Mouse (Mus musculus) left cerebral cortex, postnatal 25 days (tissue): ENCODE measurements around the gene Sipa1l1. TPM values are rescaled to one million over a fixed set of nuclear protein-coding genes. Genes with fewer than 3 reads are reported as not detected.

Experiments used
- DNase-seq, 2 experiments: peaks; one replicate each; pipeline ENCODE4 v3.0.0; 2022; ENCODE audit warnings: low spot score in 2 of 2, mixed read lengths in 1 of 2
- intact Hi-C: fragments of 180-260 bp; cut with DNase I; formaldehyde crosslinking; loops from one replicate; pipeline ENCODE4 v1.15.1; 2025
- total RNA-seq, 2 experiments: library from RNA; stranded (reverse); gene quantifications; 2 replicates each; pipeline ENCODE4 v1.2.3; 2021

Sipa1l1 gene
- total RNA-seq, 2 experiments from 2014 or later, result 258 to 266 TPM

- no peak for DNase-seq
- intact Hi-C loops, result no loop called here
These were observed 186.5 kb downstream of the Sipa1l1 start for GRCm38 (mm10) chr12:82355419-82356149.

- intact Hi-C loops, result no loop called here
- no peak for DNase-seq
These were observed 187.4 kb downstream of the Sipa1l1 start for GRCm38 (mm10) chr12:82356476-82356875.

GRCm38 (mm10) chr12:82357431-82357830 lies 188.3 kb downstream of the Sipa1l1 start:
- intact Hi-C loops, result no loop called here
- no peak for DNase-seq

GRCm38 (mm10) chr12:82362796-82363195 lies 193.7 kb downstream of the Sipa1l1 start:
- DNase-seq, result no peak
- intact Hi-C loops, result no loop called here

DNA sequence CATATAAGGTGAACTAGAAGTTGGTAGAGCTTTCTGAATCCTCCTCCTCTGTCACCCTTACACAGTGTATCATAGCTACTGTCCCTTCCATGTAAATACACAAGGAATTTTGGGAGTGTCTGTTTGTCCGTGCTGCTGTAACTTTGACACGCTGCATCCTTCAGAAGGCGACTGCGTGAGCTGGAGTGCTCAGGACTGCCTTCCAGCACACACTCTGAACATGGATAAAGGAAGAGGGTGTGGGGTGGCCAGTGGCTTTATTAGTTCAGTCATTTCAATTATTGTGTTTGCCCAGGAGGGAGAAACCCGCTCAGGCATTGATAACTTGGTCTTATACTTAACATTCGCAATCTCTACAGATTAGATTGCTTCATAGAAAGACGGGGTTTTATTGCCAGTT lies 195.1 kb downstream of the Sipa1l1 start:
- intact Hi-C loops, result no loop called here
- no peak for DNase-seq

GRCm38 (mm10) chr12:82365276-82365875 lies 196.3 kb downstream of the Sipa1l1 start:
- no peak for DNase-seq
- intact Hi-C loops, result no loop called here

GRCm38 (mm10) chr12:82366754-82367153 lies 197.6 kb downstream of the Sipa1l1 start:
- no peak for DNase-seq
- intact Hi-C loops, result no loop called here

GRCm38 (mm10) chr12:82367345-82367744 lies 198.2 kb downstream of the Sipa1l1 start:
- peak in 1 of 2 experiments; percentile 75 for DNase-seq
- intact Hi-C loops, result no loop called here

GRCm38 (mm10) chr12:82367986-82368385 lies 198.9 kb downstream of the Sipa1l1 start:
- intact Hi-C loops, result no loop called here
- no peak for DNase-seq

DNA sequence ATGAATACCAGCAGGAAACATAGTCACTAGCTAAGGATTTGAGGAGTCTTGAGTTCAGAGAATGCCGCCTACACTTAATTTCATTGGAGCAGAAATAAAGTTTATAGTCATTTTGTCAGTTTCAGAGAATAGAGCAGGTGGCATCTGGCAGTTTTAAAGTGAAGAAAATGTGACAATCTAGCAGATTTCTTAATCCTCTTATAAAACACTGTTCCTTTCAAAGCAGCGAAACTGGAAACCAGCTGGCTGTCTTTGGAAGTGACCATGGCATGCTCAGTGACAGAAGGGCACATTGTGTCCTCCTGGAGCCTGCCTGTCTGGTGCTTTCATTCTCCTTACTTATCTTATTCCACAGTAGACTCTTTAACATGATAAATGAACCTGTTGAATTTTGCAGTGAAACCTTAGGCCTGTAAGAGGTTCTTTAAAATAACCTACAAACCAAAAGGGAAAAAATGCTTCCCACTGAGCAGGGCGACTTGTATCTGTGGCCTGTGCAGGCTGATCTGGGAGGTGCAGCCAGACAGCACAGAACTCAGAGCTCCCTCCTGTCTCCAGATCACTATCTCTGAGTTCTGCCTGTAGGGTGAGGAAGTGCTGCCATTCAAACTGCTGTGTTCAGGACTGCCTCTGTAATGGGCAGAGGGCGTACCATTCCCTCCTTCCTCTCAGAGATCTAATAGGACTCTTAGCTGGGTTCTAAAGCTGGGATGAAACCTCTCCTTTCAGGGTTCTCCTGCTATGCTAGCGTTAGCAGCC lies 200.5 kb downstream of the Sipa1l1 start:
- peak in 1 of 2 experiments; percentile 41 for DNase-seq
- intact Hi-C loops, result no loop called here

DNA sequence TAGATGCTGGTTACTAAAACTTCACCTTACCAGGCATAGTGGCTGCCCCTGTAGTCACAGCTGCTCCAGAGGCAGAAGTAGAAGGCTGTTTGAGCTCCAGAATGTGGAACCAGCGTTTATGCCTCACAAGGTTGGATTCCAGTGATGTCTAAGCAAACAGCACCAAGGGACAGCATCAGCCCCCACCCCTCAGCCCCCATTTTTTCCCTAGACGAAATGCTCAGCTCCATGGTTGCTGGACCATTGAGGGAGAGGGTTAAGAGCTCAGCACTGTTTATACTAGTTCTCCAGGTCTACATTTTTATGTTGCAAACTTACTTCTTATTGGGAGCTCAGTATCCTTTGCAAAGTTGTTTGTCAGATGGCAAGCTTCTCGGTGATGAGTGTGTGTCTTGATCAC lies 202.1 kb downstream of the Sipa1l1 start:
- intact Hi-C loops, result no loop called here
- DNase-seq, result no peak

- peak in 1 of 2 experiments; percentile 60 for DNase-seq
- intact Hi-C loops, result no loop called here
These were observed 204.9 kb downstream of the Sipa1l1 start for GRCm38 (mm10) chr12:82374020-82374419.

DNA sequence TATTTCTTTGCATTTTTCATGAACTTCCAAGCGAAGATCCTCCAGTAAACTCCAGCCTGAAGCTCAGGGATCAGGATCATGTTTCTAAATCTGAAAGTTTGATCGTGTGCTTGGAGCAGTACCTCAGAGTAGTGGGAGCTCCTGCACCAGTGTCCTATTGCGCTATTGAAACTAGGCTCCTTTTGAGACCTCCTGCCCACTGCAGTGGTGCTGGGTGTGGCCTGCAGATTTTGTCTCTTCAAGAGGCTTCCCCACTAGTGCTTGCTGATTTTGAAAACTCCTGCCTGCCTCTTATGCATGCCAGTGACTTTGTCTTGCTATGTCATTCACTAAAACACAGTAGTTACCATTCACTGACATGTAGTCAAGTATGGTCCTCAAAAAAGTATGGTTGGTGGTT lies 213.8 kb downstream of the Sipa1l1 start:
- DNase-seq, result no peak
- intact Hi-C loops, result no loop called here

- intact Hi-C loops, result no loop called here
- DNase-seq, result no peak
These were observed 215.6 kb downstream of the Sipa1l1 start for GRCm38 (mm10) chr12:82384719-82385118.

DNA sequence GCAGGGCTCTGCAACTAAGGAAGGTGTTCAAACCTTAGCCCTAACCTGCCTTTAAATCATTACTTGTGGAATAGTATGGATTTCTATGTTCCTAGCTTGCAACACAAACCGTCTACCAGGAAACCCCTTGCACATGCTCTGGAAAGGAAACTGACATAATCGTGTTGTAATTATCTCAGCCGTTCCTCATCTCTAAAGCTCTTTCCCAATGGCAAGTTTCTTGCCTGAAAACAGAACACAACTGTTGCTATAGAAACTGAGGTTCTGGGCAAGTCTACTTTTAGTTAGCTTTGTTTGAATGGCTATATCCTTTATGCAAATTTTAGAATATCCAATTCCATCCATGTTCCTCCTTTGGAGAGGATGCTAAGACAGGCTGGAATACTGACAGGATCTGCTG lies 217.9 kb downstream of the Sipa1l1 start:
- DNase-seq, result no peak
- intact Hi-C loops, result no loop called here

DNA sequence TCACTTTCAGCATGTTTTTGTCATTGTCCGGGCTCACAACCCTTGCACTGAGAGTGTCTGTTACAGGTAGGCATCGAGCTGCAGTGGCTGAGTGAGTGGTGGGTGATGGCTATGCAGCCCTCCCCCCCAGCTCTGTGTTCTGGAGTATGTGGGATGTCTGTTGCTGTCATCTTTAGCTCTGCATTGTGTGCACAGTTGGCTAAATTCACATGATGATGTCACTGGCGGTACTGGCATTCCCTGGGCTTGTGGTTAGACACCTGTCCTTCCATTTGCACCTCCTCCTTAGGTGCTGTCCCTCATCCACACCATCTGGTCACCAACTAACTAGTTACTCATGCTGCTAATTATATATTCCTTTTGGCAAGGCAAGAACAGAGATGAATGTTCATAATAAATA lies 218.5 kb downstream of the Sipa1l1 start:
- peak; percentile 64 to 92 for DNase-seq
- intact Hi-C loops, result no loop called here

GRCm38 (mm10) chr12:82388144-82388543 lies 219.0 kb downstream of the Sipa1l1 start:
- intact Hi-C loops, result no loop called here
- DNase-seq, result no peak

DNA sequence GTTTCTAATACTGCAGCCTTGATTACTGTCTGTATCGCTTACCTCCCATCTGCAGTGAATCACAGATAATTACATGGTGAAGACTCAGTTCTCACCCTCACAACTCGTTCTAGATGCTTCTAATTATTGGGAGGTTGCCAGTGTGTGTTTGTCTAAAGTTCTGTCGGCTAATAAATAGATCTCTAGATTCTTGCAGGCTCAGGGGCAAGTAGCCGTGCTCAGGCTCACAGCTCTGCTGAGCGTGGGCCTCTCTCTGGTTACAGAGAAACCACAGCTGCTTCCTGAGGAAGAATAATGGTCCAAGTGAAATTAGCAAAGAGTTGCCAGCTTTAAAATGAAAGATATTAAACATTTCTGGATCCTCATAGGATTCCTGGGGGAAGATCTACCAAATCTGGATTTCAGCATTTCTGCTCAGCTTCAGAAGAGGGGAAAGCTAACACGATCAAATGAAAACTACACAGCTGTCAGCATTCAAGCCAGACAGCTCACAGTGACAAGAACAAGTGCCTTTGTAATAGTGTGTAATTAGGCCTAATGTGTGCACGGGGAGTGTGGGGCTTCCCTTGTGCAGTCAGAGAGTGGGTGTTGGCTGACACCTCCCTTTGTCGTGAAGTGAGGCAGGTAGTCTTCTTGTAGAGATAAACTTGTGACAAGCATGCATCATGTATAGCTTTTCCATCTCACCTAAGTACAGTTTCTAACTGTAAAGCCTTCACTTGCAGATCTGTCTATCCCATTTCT lies 225.2 kb downstream of the Sipa1l1 start:
- peak in 1 of 2 experiments; percentile 51 for DNase-seq
- intact Hi-C loops, result no loop called here

GRCm38 (mm10) chr12:82395194-82395593 lies 226.1 kb downstream of the Sipa1l1 start:
- intact Hi-C loops, result no loop called here
- no peak for DNase-seq

GRCm38 (mm10) chr12:82397193-82397592 lies 228.1 kb downstream of the Sipa1l1 start:
- intact Hi-C loops, result no loop called here
- DNase-seq, result no peak
